Mouse (Mus musculus) hindbrain, postnatal 0 days (tissue): ENCODE results near the gene Ppcdc. TPM values are rescaled to one million over a fixed set of nuclear protein-coding genes. Genes with fewer than 3 reads are reported as not detected.
"Not testable (repeated sequence)": the region's sequence is repeated elsewhere in the genome, so short reads cannot be mapped to it uniquely, and the experiment has no call there.

Experiments used
- ATAC-seq: fragments of 200-750 bp; cut with Nextera tagmentation; 2 replicates; pipeline ENCODE4 v1.8.0; 2017; ENCODE audit warnings: mild to moderate bottlenecking, moderate TSS enrichment, moderate library complexity
- DNase-seq: peaks from one replicate; pipeline ENCODE4 v3.0.0-alpha.2; 2015; ENCODE audit warnings: low spot score
- H3K27ac ChIP-seq: fragments of 300-500 bp; sonication (generic); 2 replicates; pipeline ENCODE4 v1.5.1; 2014; ENCODE audit warnings: mild to moderate bottlenecking
- H3K27me3 ChIP-seq: fragments of 300-500 bp; sonication (generic); 2 replicates; pipeline ENCODE4 v1.6.1; 2014; ENCODE audit warnings: low read length, mixed read lengths; ENCODE audit not compliant: insufficient read depth
- H3K36me3 ChIP-seq: fragments of 300-500 bp; sonication (generic); 2 replicates; pipeline ENCODE4 v1.6.1; 2014; ENCODE audit warnings: low read length, mixed read lengths; ENCODE audit not compliant: insufficient read depth
- H3K4me1 ChIP-seq: fragments of 300-500 bp; sonication (generic); 2 replicates; pipeline ENCODE4 v1.6.1; 2014; ENCODE audit warnings: antibody characterized with exemption, low read length, mixed read lengths; ENCODE audit not compliant: insufficient read depth
- H3K4me2 ChIP-seq: fragments of 300-500 bp; sonication (generic); 2 replicates; pipeline ENCODE4 v1.6.1; 2014; ENCODE audit warnings: low read depth, mild to moderate bottlenecking, low read length, moderate library complexity, mixed read lengths
- H3K4me3 ChIP-seq: fragments of 300-500 bp; sonication (generic); 2 replicates; pipeline ENCODE4 v1.5.1; 2014; ENCODE audit warnings: low read length
- H3K9ac ChIP-seq: fragments of 300-500 bp; sonication (generic); replicated peaks from 2 replicates; pipeline ENCODE4 v1.6.1; 2014; ENCODE audit warnings: mild to moderate bottlenecking, low read length, moderate library complexity, mixed read lengths
- H3K9me3 ChIP-seq: fragments of 300-500 bp; sonication (generic); 2 replicates; pipeline ENCODE4 v1.6.1; 2016; ENCODE audit warnings: low read length, mixed read lengths
- CTCF ChIP-seq: IDR thresholded peaks from 2 replicates; pipeline ENCODE4 v1.5.1; 2016; ENCODE audit warnings: antibody characterized with exemption, control low read depth, low read depth
- WGBS: fragments of 180-500 bp; shearing (Covaris S2); extraction: QIAGEN DNeasy Blood & Tissue Kit; methylation state at CpG from one replicate; pipeline ENCODE4 v1.1.7; 2014; 5-methylcytosine and 5-hydroxymethylcytosine counted together
- polyA plus RNA-seq: library from polyadenylated mRNA; unstranded; fragments of >200 nt; fragmentation: Nextera tagmentation; extraction: Ambion mirVana; gene quantifications from 2 replicates; pipeline ENCODE4 v1.2.1, GENCODE M21; 2015
- total RNA-seq: library from RNA; depleted of rRNA; stranded (reverse); fragments of >200 nt; gene quantifications from 2 replicates; pipeline ENCODE4 v1.2.3, GENCODE M21; 2014

Gene Ppcdc
- total and polyA plus RNA-seq, 2 experiments from 2014 or later: 16.5 to 25.8 TPM

GRCm38 (mm10) chr9:57431202-57431601 lies 8.7 kb downstream of the Ppcdc start:
- WGBS: 29% methylated on average over 9 of the region's 9 CpGs
- Histone ChIP-seq H3K9me3 (no peaks in the 10 kb centered on the region), H3K9ac (no peak overlapping the region), H3K27ac (no peak overlapping the region), H3K4me2 (no peak overlapping the region), H3K4me3 (no peak overlapping the region), H3K4me1 (peaks cover 11% of the 10 kb centered on the region; the same call in 1 of the 2 replicates), H3K36me3 (no peaks in the 10 kb centered on the region), H3K27me3 (no peaks in the 10 kb centered on the region)
- no peak for TF ChIP-seq CTCF
- DNase-seq: no peak
- ATAC-seq: no peak

- H3K4me3 ChIP-seq: no peak overlapping the region
- no peak overlapping the region for H3K9ac ChIP-seq
- ATAC-seq (no peak), DNase-seq (no peak)
- H3K4me1 ChIP-seq: peaks cover 9% of the 10 kb centered on the region; the same call in 1 of the 2 replicates
- H3K9me3 ChIP-seq: no peaks in the 10 kb centered on the region
- TF ChIP-seq CTCF: no peak
- no peak overlapping the region for H3K27ac ChIP-seq
- no peak overlapping the region for H3K4me2 ChIP-seq
- H3K27me3 ChIP-seq: no peaks in the 10 kb centered on the region
- 58% methylated on average over 4 of the region's 4 CpGs for WGBS
- no peaks in the 10 kb centered on the region for H3K36me3 ChIP-seq
These were observed 11.5 kb downstream of the Ppcdc start for GRCm38 (mm10) chr9:57428391-57428790.

- Histone ChIP-seq H3K27me3 (no peaks in the 10 kb centered on the region), H3K9ac (no peak overlapping the region), H3K9me3 (no peaks in the 10 kb centered on the region), H3K4me3 (no peak overlapping the region), H3K4me1 (peaks cover 5% of the 10 kb centered on the region; the same call in 1 of the 2 replicates), H3K36me3 (no peaks in the 10 kb centered on the region), H3K4me2 (no peak overlapping the region), H3K27ac (no peak overlapping the region)
- no peak for DNase-seq
- no peak for TF ChIP-seq CTCF
- no peak for ATAC-seq
- 83% methylated on average over 4 of the region's 4 CpGs for WGBS
These were observed 12.0 kb downstream of the Ppcdc start for GRCm38 (mm10) chr9:57427937-57428336.

GRCm38 (mm10) chr9:57427123-57427522 lies 12.8 kb downstream of the Ppcdc start:
- not testable (repeated sequence) for H3K36me3 ChIP-seq, H3K9me3 ChIP-seq, H3K27ac ChIP-seq, ATAC-seq, H3K9ac ChIP-seq, DNase-seq, H3K4me3 ChIP-seq, H3K27me3 ChIP-seq, H3K4me1 ChIP-seq, H3K4me2 ChIP-seq
- 92% methylated on average over 4 of the region's 4 CpGs for WGBS

- WGBS: 84% methylated on average over 3 of the region's 3 CpGs
- Histone ChIP-seq H3K9ac (no peak overlapping the region), H3K27ac (no peak overlapping the region), H3K36me3 (no peaks in the 10 kb centered on the region), H3K4me1 (peaks cover 9% of the 10 kb centered on the region; the same call in 1 of the 2 replicates), H3K4me2 (no peak overlapping the region), H3K27me3 (no peaks in the 10 kb centered on the region), H3K4me3 (no peak overlapping the region), H3K9me3 (no peaks in the 10 kb centered on the region)
- ATAC-seq (no peak), DNase-seq (no peak)
- TF ChIP-seq CTCF: no peak
These were observed 14.8 kb downstream of the Ppcdc start for GRCm38 (mm10) chr9:57425116-57425515.

DNA sequence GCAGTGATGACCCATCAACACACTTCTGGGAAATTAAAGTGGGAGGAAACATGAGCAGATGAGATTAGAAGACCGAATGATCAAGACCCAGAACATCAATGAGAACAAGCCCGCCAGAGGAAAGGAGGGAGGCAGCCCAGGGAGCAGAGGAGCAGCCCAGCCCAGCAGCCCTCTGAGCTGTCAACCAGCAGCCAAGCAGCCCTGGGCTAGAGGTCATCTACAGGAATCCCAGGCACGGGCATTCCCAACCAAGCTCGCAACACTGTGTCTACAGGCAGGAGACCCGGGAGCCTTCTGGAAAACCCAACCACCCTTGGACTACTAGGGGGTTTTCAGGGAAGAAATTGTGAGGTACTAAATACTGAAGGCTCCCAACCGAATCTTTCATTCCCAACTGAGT lies 15.9 kb downstream of the Ppcdc start:
- H3K4me2 ChIP-seq: no peak overlapping the region
- H3K4me1 ChIP-seq: peaks cover 16% of the 10 kb centered on the region; the same call in 1 of the 2 replicates
- DNase-seq: no peak
- no peak overlapping the region for H3K27ac ChIP-seq
- ATAC-seq: no peak
- H3K9ac ChIP-seq: no peak overlapping the region
- WGBS: 79% methylated on average over 6 of the region's 6 CpGs
- no peaks in the 10 kb centered on the region for H3K9me3 ChIP-seq
- TF ChIP-seq CTCF: no peak
- H3K4me3 ChIP-seq: no peak overlapping the region
- H3K27me3 ChIP-seq: no peaks in the 10 kb centered on the region
- no peaks in the 10 kb centered on the region for H3K36me3 ChIP-seq

DNA sequence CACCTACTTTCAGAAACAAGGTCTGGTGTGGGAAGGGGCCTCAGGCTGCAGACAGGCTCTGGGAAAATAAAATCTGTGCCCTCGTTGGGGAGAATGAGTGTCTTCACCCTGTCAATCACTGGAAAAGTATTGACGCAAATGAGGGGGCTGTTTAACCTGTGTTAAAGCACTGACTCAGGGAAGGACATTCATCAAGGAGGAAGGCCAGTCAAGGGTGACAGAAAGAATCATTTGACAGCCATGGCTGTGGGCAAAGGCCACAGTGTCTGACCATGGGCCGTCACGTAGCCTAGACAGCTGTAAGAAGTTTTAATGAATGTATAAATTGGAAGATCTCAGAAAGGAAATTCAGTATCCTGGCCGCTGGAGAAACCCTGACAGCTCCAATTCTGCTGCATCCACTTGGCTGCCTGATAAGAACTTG lies 18.2 kb downstream of the Ppcdc start:
- H3K4me2 ChIP-seq: no peak overlapping the region
- peaks cover 16% of the 10 kb centered on the region; the same call in 1 of the 2 replicates for H3K4me1 ChIP-seq
- no peak overlapping the region for H3K4me3 ChIP-seq
- DNase-seq (no peak), ATAC-seq (no peak)
- no peak overlapping the region for H3K9ac ChIP-seq
- no peak for TF ChIP-seq CTCF
- no peaks in the 10 kb centered on the region for H3K36me3 ChIP-seq
- H3K9me3 ChIP-seq: no peaks in the 10 kb centered on the region
- H3K27ac ChIP-seq: peak overlapping the region; percentile 77; the same call in 1 of the 2 replicates
- no peaks in the 10 kb centered on the region for H3K27me3 ChIP-seq
- WGBS: 58% methylated on average over 5 of the region's 5 CpGs
